Mouse (Mus musculus) cortical plate, adult 2 months (tissue): ENCODE data around the gene Sertad3. TPM values are rescaled to one million over a fixed set of nuclear protein-coding genes. Genes with fewer than 3 reads are reported as not detected.
A peak's percentile ranks its signal among the peaks of the same experiment; 100 is the strongest.

ENCODE experiments used
- H3K27ac ChIP-seq: fragments of 200-500 bp; 2 replicates; pipeline ENCODE4 v1.5.1; 2012; ENCODE audit warnings: low read length, control low read depth, inconsistent platforms; ENCODE audit not compliant: insufficient read depth
- H3K4me1 ChIP-seq: fragments of 200-500 bp; 2 replicates; pipeline ENCODE4 v1.6.1; 2011; ENCODE audit warnings: low read length; ENCODE audit not compliant: control insufficient read depth, insufficient read depth
- H3K4me3 ChIP-seq: fragments of 200-500 bp; 2 replicates; pipeline ENCODE4 v1.5.1; 2011; ENCODE audit warnings: mild to moderate bottlenecking, low read length, control low read depth; ENCODE audit not compliant: insufficient read depth
- CTCF ChIP-seq: fragments of 200-500 bp; IDR thresholded peaks from 2 replicates; pipeline ENCODE4 v1.5.1; 2011; ENCODE audit warnings: mild to moderate bottlenecking, control low read depth, low read length; ENCODE audit not compliant: insufficient read depth; ENCODE audit errors: extremely low read depth
- POLR2A ChIP-seq: fragments of 200-500 bp; IDR thresholded peaks from 2 replicates; pipeline ENCODE4 v1.6.1; 2011; ENCODE audit warnings: mild to moderate bottlenecking, low read length, control low read depth; ENCODE audit not compliant: insufficient read depth; ENCODE audit errors: extremely low read depth
- polyA plus RNA-seq: library from polyadenylated mRNA; depleted of rRNA; stranded (reverse); fragments of >200 nt; gene quantifications from 2 replicates; pipeline ENCODE4 v1.2.3, GENCODE M21; 2012; rRNA removed

The Sertad3 gene
- polyA plus RNA-seq, result 3.3 and 3.8 TPM in 2 replicates

DNA sequence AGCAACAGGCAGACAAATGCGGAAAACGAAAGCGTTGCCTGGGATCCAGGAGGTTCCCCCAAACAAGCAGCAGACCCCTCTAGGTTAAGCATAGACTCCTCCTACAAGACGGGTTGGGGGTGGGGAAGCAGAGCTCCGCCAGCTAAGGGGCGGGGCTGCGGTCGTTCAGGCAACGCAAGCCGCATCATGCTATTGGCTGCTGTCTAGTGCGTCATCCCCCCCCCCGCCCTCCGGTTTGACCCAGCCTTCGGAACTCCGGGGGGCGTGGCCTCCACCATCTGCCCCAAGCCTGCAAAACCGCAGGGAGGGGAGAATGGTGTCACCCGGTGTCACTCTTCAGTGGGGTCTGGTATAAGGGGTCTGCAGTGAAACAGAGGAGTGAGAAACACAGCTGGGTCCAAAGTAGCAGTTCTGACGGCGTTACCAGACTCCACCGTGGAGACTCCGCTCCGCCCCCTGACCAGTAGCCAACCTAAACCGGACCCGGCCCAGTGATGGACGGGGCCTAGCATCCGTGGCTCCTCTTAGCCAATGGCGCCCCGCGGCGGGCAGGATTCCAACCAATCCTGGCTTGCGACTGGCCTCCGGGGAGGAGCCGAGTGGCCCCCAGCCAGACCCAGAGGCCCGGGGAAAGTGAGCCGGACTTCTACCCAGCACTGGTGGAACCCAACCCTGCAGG is at the start of gene Sertad3:
TSS of gene Sertad3 (plus strand) at position 613 of the 679 bp plus-strand sequence.
- Histone ChIP-seq H3K27ac (peak within 1 kb of the TSS; percentile 63), H3K4me1 (no peaks in the 10 kb centered on the region), H3K4me3 (peak within 1 kb of the TSS; percentile 60)
- no peak for TF ChIP-seq CTCF
- peak; percentile 47; the same call in 1 of the 2 replicates for TF ChIP-seq POLR2A

DNA sequence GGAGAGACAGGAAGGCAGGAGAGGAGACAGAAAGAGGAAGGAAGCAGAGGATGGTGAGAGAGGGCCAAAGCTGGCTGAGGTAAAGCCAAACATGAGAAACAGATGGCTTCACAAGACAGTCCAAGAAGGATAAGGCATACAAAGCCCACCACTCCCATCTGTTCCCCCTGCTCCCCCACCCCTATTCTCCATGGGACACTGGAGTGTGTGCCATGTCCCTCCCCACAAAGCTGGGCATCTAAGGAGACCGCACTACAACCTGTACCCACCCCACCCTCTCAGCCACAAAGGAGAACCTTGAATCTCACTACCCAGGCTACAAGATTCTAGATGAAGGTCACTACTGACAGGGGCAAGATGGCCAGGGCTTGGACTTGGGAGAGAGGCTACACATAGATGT is 46.2 kb upstream of the Sertad3 start:
- H3K4me3 ChIP-seq, result no peak overlapping the region
- H3K27ac ChIP-seq, result no peak overlapping the region

DNA sequence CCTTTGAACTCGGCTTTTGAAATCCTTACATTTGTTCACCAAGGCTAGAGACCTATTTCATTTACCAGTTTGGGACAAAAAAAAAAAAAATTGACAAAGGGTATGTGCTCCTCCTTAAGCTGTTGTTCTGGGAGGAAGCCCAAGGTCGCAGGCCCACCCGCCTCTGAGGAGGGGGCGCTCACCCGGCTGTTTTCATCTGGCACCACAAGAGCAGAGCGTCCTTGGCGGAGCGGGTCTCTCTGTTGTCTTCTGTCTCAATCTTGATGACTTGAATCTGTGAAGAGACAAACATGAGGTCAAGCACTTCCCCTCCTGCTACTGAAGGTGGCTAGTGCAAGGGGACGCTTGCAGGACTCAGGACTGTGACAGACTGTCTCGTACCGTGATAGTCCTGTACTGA is 45.6 kb upstream of the Sertad3 start:
- Histone ChIP-seq H3K4me3 (no peak overlapping the region), H3K27ac (no peak overlapping the region), H3K4me1 (peaks cover 3% of the 10 kb centered on the region)
- TF ChIP-seq POLR2A (no peak), CTCF (no peak)

More for the DNA sequence above, 46.2 kb upstream of the Sertad3 start:
- no peak for TF ChIP-seq CTCF
- TF ChIP-seq POLR2A, result no peak
- peaks cover 3% of the 10 kb centered on the region for H3K4me1 ChIP-seq

DNA sequence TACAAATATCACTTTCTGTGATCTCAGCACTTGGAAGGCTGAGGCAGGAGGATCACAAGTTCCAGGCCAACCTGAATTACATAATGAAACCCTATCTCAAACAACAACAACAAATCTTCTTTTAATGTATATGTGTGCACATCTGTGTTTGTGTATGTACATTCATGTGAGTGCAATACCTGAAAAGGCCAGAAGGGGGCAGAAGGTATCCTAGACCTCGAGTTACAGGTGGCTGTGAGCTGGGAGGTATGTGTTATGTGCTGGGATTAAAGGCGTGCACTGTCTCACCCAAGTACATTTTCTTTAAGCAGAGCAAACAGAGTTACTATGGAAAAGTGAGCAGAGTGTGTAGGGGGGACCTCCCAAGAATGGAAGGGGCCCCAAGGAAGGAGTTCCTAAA is 44.4 kb upstream of the Sertad3 start:
- H3K4me1 ChIP-seq, result no peaks in the 10 kb centered on the region
- H3K27ac ChIP-seq, result no peak overlapping the region
- H3K4me3 ChIP-seq, result no peak overlapping the region
- TF ChIP-seq CTCF (0 out of 2 replicates have a peak, but pooled peaks have one; percentile 7), POLR2A (no peak)

DNA sequence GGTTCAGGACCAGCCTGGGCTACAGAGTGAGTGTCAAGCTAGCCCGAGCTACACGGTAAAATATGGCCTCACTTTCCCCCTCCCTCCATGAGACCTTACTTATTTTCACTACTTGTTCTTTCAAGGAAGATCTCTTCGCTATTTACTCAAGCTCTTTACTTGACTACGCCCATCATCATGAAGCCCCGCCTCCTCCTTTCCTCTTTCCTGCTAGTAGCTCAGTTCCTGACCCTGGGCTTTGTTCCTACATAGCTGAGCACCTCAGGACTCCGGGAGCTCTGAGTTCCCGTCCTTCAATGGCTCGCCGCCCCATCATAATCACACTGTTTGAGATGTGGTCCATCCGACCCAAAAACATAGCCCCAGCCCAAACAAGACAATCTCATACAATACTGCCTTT is 40.2 kb upstream of the Sertad3 start:
- no peak overlapping the region for H3K4me3 ChIP-seq
- TF ChIP-seq CTCF (no peak), POLR2A (no peak)
- no peak overlapping the region for H3K27ac ChIP-seq
- peaks cover 2% of the 10 kb centered on the region; the same call in 1 of the 2 replicates for H3K4me1 ChIP-seq

DNA sequence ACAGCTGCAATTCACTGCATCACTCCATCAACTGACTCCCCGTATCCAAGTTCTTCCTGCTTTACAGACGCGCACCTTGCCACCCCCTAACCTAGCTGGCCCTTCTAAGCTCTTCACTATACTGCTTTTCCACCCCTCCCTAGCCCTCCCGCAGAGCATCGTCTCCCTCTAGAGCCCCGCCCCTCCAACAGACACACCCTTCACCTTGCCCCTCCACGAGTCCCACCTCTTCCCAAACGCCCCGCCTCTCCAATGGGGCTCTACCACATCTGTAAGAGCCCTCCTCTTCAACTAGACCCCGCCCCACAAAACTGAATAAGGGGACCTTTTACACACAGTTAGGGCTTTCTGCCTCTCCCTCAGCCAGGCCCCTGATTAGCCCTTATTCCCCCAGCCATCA is 39.8 kb upstream of the Sertad3 start:
- peaks cover 2% of the 10 kb centered on the region; the same call in 1 of the 2 replicates for H3K4me1 ChIP-seq
- H3K27ac ChIP-seq, result no peak overlapping the region
- H3K4me3 ChIP-seq, result no peak overlapping the region
- no peak for TF ChIP-seq CTCF
- TF ChIP-seq POLR2A, result no peak

DNA sequence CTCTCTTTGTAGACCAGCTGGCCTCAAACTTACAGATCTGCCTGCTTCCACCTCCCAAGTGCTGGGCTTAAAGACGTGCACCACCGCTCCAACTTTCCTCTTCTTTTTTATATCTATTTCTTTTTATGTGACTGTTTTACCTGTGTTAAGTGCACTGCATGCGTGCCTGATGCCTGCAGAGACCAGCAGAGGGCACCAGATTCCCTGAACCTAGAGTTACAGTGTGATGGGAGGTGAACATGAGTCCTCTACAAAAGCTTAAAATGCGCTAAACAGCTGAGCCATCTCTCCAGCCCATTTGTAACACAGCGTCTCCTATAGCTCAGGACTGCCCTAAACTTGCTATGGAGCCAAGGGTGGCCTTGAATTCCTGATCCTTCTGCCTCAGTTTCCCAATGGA is 36.0 kb upstream of the Sertad3 start:
- Histone ChIP-seq H3K27ac (no peak overlapping the region), H3K4me1 (peaks cover 2% of the 10 kb centered on the region; the same call in 1 of the 2 replicates), H3K4me3 (no peak overlapping the region)
- TF ChIP-seq POLR2A, result no peak
- TF ChIP-seq CTCF, result peak; percentile 43

DNA sequence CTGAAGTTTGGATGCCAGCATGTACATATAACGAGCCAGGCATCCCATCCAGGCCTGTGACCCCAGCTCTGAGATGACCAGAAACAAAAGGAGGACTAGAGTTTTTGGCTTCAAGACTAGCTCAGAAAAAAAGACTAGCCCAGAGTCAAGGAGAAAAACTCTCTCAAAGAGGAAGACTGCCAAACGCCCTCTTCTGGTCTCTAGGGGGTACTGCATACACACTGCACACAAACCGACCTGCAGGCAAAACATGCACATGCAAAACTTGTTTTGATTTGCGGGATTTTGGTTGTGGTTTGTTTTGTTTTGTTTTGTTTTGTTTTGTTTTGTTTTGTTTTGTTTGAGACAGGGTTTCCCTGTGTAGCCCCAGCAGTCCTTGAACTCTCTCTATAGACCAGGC is 33.6 kb upstream of the Sertad3 start:
- peaks cover under 1% of the 10 kb centered on the region; the same call in 1 of the 2 replicates for H3K4me1 ChIP-seq
- no peak overlapping the region for H3K4me3 ChIP-seq
- no peak for TF ChIP-seq CTCF
- TF ChIP-seq POLR2A, result no peak

DNA sequence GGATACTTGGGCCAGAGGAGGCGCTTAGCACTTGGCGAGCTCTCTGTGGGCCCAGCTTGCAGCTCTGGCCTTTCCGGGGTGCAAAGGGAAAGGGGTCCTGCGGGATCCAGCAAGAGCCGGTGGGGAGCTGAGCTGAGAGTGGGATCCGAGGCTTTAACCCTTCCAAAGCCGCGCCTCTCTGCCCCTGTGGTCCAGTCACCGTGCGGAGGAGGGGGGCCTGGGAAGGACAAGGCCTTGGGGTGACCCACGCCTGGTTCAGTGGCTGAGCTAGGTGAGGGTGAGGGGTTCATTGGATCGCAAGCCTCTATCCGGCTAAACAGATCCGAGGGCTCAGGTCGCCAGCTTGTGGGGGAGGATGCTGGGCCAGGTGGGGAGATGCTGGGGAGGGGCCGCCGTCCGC is 27.5 kb upstream of the Sertad3 start:
- Histone ChIP-seq H3K4me1 (peaks cover 1% of the 10 kb centered on the region; the same call in 1 of the 2 replicates), H3K4me3 (peak overlapping the region; percentile 86)
- no peak for TF ChIP-seq POLR2A
- TF ChIP-seq CTCF, result no peak

More for the DNA sequence above, 33.6 kb upstream of the Sertad3 start:
- H3K27ac ChIP-seq, result no peak overlapping the region

More for the DNA sequence above, 27.5 kb upstream of the Sertad3 start:
- H3K27ac ChIP-seq, result peak overlapping the region; percentile 74
